Mouse (Mus musculus) liver, embryonic 12.5 days (tissue): ENCODE results near the gene Kif6. TPM values are rescaled to one million over a fixed set of nuclear protein-coding genes. Genes with fewer than 3 reads are reported as not detected.

ENCODE experiments used
- ATAC-seq: fragments of 200-750 bp; cut with Nextera tagmentation; 2 replicates; pipeline ENCODE4 v1.8.0; 2017; ENCODE audit warnings: moderate number of reproducible peaks, mild to moderate bottlenecking, moderate library complexity
- H3K27ac ChIP-seq: fragments of 300-500 bp; sonication (generic); 2 replicates; pipeline ENCODE4 v1.5.1; 2016; ENCODE audit warnings: mild to moderate bottlenecking
- H3K27me3 ChIP-seq: fragments of 300-500 bp; sonication (generic); replicated peaks from 2 replicates; pipeline ENCODE4 v1.6.1; 2016; ENCODE audit warnings: mild to moderate bottlenecking, moderate library complexity
- H3K36me3 ChIP-seq: fragments of 300-500 bp; sonication (generic); 2 replicates; pipeline ENCODE4 v1.6.1; 2016; ENCODE audit warnings: mild to moderate bottlenecking, moderate library complexity
- H3K4me1 ChIP-seq: fragments of 300-500 bp; sonication (generic); 2 replicates; pipeline ENCODE4 v1.6.1; 2016
- H3K4me2 ChIP-seq: fragments of 300-500 bp; sonication (generic); 2 replicates; pipeline ENCODE4 v1.6.1; 2016; ENCODE audit warnings: mild to moderate bottlenecking, moderate library complexity
- H3K4me3 ChIP-seq: fragments of 300-500 bp; sonication (generic); 2 replicates; pipeline ENCODE4 v1.5.1; 2016; ENCODE audit warnings: mild to moderate bottlenecking, moderate library complexity
- H3K9ac ChIP-seq: fragments of 300-500 bp; sonication (generic); 2 replicates; pipeline ENCODE4 v1.6.1; 2016; ENCODE audit warnings: mild to moderate bottlenecking, moderate library complexity
- H3K9me3 ChIP-seq: fragments of 300-500 bp; sonication (generic); replicated peaks from 2 replicates; pipeline ENCODE4 v1.6.1; 2016; ENCODE audit warnings: mild to moderate bottlenecking, moderate library complexity
- polyA plus RNA-seq: library from polyadenylated mRNA; unstranded; fragments of >200 nt; fragmentation: Nextera tagmentation; extraction: Ambion mirVana; gene quantifications from 2 replicates; pipeline ENCODE4 v1.2.1, GENCODE M21; 2016

Gene Kif6
- polyA plus RNA-seq, 1 experiment from 2014 or later: 0.44 TPM

- Histone ChIP-seq H3K9ac (no peak overlapping the region), H3K36me3 (no peaks in the 10 kb centered on the region), H3K4me1 (no peaks in the 10 kb centered on the region), H3K4me3 (no peak overlapping the region), H3K27me3 (no peaks in the 10 kb centered on the region), H3K9me3 (no peaks in the 10 kb centered on the region), H3K4me2 (no peak overlapping the region), H3K27ac (no peak overlapping the region)
- ATAC-seq: no peak
Measured at GRCm38 (mm10) chr17:49959021-49959420, 344.1 kb downstream of the Kif6 start.

Other genes starting within 250 kb of the Kif6 start
- gene Mocs1, start 186.8 kb upstream of the Kif6 start, polyA plus RNA-seq: 6.5 and 9.4 TPM in 2 replicates
- gene Daam2, start 50.8 kb upstream of the Kif6 start, polyA plus RNA-seq: 1.1 TPM in 2 replicates